Mouse (Mus musculus) kidney, adult 2 months (tissue): Measurements from ENCODE around the gene Selenon.

ENCODE experiments used
- CTCF ChIP-seq: fragments of 200-500 bp; conservative IDR thresholded peaks from 2 replicates; pipeline ENCODE4 v1.5.1; 2011; ENCODE audit warnings: low read depth, mild to moderate bottlenecking, control low read depth, low read length, moderate library complexity, mixed read lengths; ENCODE audit not compliant: insufficient read depth, insufficient read length
- POLR2A ChIP-seq: fragments of 200-500 bp; IDR thresholded peaks from one replicate; pipeline ENCODE4 v1.6.1; 2011; ENCODE audit warnings: low read depth, low read length, control low read depth

DNA sequence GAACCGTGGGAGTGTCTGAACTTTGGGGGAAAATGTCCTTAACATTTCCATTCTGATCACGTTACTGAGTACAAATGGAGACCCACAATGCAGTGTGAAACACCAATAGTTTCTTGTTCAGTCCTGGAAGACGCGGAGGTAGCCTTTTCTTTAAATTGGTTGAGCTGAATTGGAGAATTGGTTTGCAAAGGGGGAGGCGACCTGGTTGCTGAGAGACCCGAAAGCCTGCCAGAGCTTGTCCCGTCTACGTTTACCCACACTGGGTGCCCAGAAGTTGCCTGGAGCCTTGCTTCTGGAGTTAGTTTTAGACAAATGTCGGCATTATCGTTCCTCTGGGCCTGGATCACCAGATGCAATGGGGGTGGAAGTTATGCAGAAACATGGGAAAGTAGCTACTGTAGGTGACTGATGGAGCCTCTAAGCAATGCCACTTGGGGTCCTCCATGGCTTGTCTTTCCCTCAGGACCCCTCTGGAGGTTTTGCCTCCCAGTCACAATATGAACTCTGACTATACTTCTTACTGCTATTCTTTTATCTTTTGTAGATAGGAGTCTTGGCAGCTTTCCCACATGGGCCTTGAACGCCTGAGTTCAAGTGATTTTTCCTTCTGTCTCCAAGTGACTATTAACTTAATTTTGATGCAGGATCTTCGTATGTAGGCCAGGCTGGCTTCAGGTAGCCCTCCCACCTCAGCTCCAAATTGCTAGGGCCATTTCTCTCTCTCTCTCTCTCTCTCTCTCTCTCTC lies 53.8 kb downstream of the Selenon start:
- no peak for TF ChIP-seq POLR2A
- TF ChIP-seq CTCF: no peak
